Mouse (Mus musculus): ENCODE data around the gene Nuf2. TPM values are rescaled to one million over a fixed set of nuclear protein-coding genes. Genes with fewer than 3 reads are reported as not detected.
"Not testable (repeated sequence)": the region's sequence is repeated elsewhere in the genome, so short reads cannot be mapped to it uniquely, and the experiment has no call there.

Gene Nuf2
- polyA plus RNA-seq, 1 experiment from 2014 or later: 70.0 TPM

- Histone ChIP-seq H3K9me3 (no peaks in the 10 kb centered on the region), H3K9ac (replicated peaks) (no peak overlapping the region), H3K4me2 (no peak overlapping the region), H3K27ac (no peak overlapping the region), H3K36me3 (peaks cover 70% of the 10 kb centered on the region), H3K4me3 (replicated peaks) (no peak overlapping the region), H3K27me3 (no peaks in the 10 kb centered on the region), H3K4me1 (replicated peaks) (no peaks in the 10 kb centered on the region)
- no peak for ATAC-seq (ENCODE audit: insufficient number of reproducible peaks, insufficient read depth, low FRiP score, low TSS enrichment, low read depth)
- WGBS: 93% methylated on average over 11 of the region's 11 CpGs
Measured at GRCm38 (mm10) chr1:169519337-169519736, 11.9 kb downstream of the Nuf2 start.

- H3K36me3 ChIP-seq: peaks cover 69% of the 10 kb centered on the region
- not testable (repeated sequence) for ATAC-seq (ENCODE audit: insufficient number of reproducible peaks, insufficient read depth, low FRiP score, low TSS enrichment, low read depth); H3K9ac ChIP-seq (replicated peaks); H3K9me3 ChIP-seq; H3K27me3 ChIP-seq; H3K27ac ChIP-seq; H3K4me3 ChIP-seq (replicated peaks); H3K4me2 ChIP-seq; H3K4me1 ChIP-seq (replicated peaks)
- WGBS: 92% methylated on average over 7 of the region's 7 CpGs
Measured at GRCm38 (mm10) chr1:169517899-169518517, 13.3 kb downstream of the Nuf2 start.

- no peaks in the 10 kb centered on the region for H3K4me1 ChIP-seq (replicated peaks)
Measured at GRCm38 (mm10) chr1:169517376-169517892, 13.8 kb downstream of the Nuf2 start.

GRCm38 (mm10) chr1:169506354-169506753 is 24.9 kb downstream of the Nuf2 start:
- Histone ChIP-seq H3K27ac (no peak overlapping the region), H3K9me3 (no peaks in the 10 kb centered on the region), H3K4me1 (replicated peaks) (no peaks in the 10 kb centered on the region), H3K36me3 (peaks cover 87% of the 10 kb centered on the region), H3K9ac (replicated peaks) (no peak overlapping the region), H3K4me3 (replicated peaks) (no peak overlapping the region), H3K27me3 (no peaks in the 10 kb centered on the region), H3K4me2 (no peak overlapping the region)
- no peak for ATAC-seq (ENCODE audit: insufficient number of reproducible peaks, insufficient read depth, low FRiP score, low TSS enrichment, low read depth)
- WGBS: 91% methylated on average over 6 of the region's 6 CpGs

More at GRCm38 (mm10) chr1:169517376-169517892, 13.8 kb downstream of the Nuf2 start:
- Histone ChIP-seq H3K27ac (no peak overlapping the region), H3K4me2 (no peak overlapping the region), H3K4me3 (replicated peaks) (no peak overlapping the region), H3K9me3 (no peaks in the 10 kb centered on the region), H3K27me3 (no peaks in the 10 kb centered on the region), H3K9ac (replicated peaks) (no peak overlapping the region), H3K36me3 (peaks cover 67% of the 10 kb centered on the region)
- no peak for ATAC-seq (ENCODE audit: insufficient number of reproducible peaks, insufficient read depth, low FRiP score, low TSS enrichment, low read depth)
- WGBS: 92% methylated on average over 8 of the region's 8 CpGs

- Histone ChIP-seq H3K4me2 (no peak overlapping the region), H3K4me3 (replicated peaks) (no peak overlapping the region), H3K36me3 (peaks cover 91% of the 10 kb centered on the region), H3K4me1 (replicated peaks) (no peaks in the 10 kb centered on the region), H3K27ac (no peak overlapping the region), H3K9ac (replicated peaks) (no peak overlapping the region), H3K27me3 (no peaks in the 10 kb centered on the region), H3K9me3 (no peaks in the 10 kb centered on the region)
- WGBS: 88% methylated on average over 3 of the region's 3 CpGs
- no peak for ATAC-seq (ENCODE audit: insufficient number of reproducible peaks, insufficient read depth, low FRiP score, low TSS enrichment, low read depth)
Measured at GRCm38 (mm10) chr1:169502876-169503275, 28.4 kb downstream of the Nuf2 start.

GRCm38 (mm10) chr1:169495621-169496020 is 35.6 kb downstream of the Nuf2 start:
- 75% methylated on average over 8 of the region's 8 CpGs for WGBS
- no peak for ATAC-seq (ENCODE audit: insufficient number of reproducible peaks, insufficient read depth, low FRiP score, low TSS enrichment, low read depth)
- peaks cover 38% of the 10 kb centered on the region for H3K36me3 ChIP-seq

GRCm38 (mm10) chr1:169491561-169491960 is 39.7 kb downstream of the Nuf2 start:
- no peaks in the 10 kb centered on the region for H3K9me3 ChIP-seq
- H3K27ac ChIP-seq: no peak overlapping the region
- peaks cover 2% of the 10 kb centered on the region; the same call in 1 of the 2 replicates for H3K36me3 ChIP-seq
- WGBS: 74% methylated on average over 1 of the region's 1 CpGs
- ATAC-seq (ENCODE audit: insufficient number of reproducible peaks, insufficient read depth, low FRiP score, low TSS enrichment, low read depth): no peak
- no peak overlapping the region for H3K9ac ChIP-seq (replicated peaks)
- H3K27me3 ChIP-seq: no peaks in the 10 kb centered on the region
- no peak overlapping the region for H3K4me3 ChIP-seq (replicated peaks)
- no peaks in the 10 kb centered on the region for H3K4me1 ChIP-seq (replicated peaks)
- H3K4me2 ChIP-seq: no peak overlapping the region

More at GRCm38 (mm10) chr1:169495621-169496020, 35.6 kb downstream of the Nuf2 start:
- Histone ChIP-seq H3K9me3 (no peaks in the 10 kb centered on the region), H3K4me2 (no peak overlapping the region), H3K9ac (replicated peaks) (no peak overlapping the region), H3K4me1 (replicated peaks) (no peaks in the 10 kb centered on the region), H3K27me3 (no peaks in the 10 kb centered on the region), H3K27ac (no peak overlapping the region), H3K4me3 (replicated peaks) (no peak overlapping the region)

- Histone ChIP-seq H3K36me3 (no peaks in the 10 kb centered on the region), H3K27ac (no peak overlapping the region), H3K4me1 (replicated peaks) (peaks cover 8% of the 10 kb centered on the region; the same call in 1 of the 2 replicates), H3K27me3 (no peaks in the 10 kb centered on the region), H3K4me2 (no peak overlapping the region), H3K4me3 (replicated peaks) (no peak overlapping the region), H3K9ac (replicated peaks) (no peak overlapping the region), H3K9me3 (no peaks in the 10 kb centered on the region)
- 68% methylated on average over 6 of the region's 6 CpGs for WGBS
- no peak for ATAC-seq (ENCODE audit: insufficient number of reproducible peaks, insufficient read depth, low FRiP score, low TSS enrichment, low read depth)
Measured at GRCm38 (mm10) chr1:169485408-169485885, 45.8 kb downstream of the Nuf2 start.

GRCm38 (mm10) chr1:169484565-169484964 is 46.7 kb downstream of the Nuf2 start:
- Histone ChIP-seq H3K4me2 (no peak overlapping the region), H3K27me3 (no peaks in the 10 kb centered on the region), H3K27ac (no peak overlapping the region), H3K36me3 (no peaks in the 10 kb centered on the region), H3K4me1 (replicated peaks) (peaks cover 8% of the 10 kb centered on the region; the same call in 1 of the 2 replicates), H3K9ac (replicated peaks) (no peak overlapping the region), H3K9me3 (no peaks in the 10 kb centered on the region), H3K4me3 (replicated peaks) (no peak overlapping the region)
- WGBS: 70% methylated on average over 4 of the region's 4 CpGs
- no peak for ATAC-seq (ENCODE audit: insufficient number of reproducible peaks, insufficient read depth, low FRiP score, low TSS enrichment, low read depth)

GRCm38 (mm10) chr1:169482596-169483335 is 48.5 kb downstream of the Nuf2 start:
- H3K27ac ChIP-seq: no peak overlapping the region
- no peaks in the 10 kb centered on the region for H3K9me3 ChIP-seq

GRCm38 (mm10) chr1:169471185-169471584 is 60.1 kb downstream of the Nuf2 start:
- Histone ChIP-seq H3K36me3 (no peaks in the 10 kb centered on the region), H3K9me3 (no peaks in the 10 kb centered on the region), H3K27ac (no peak overlapping the region), H3K9ac (replicated peaks) (no peak overlapping the region), H3K4me3 (replicated peaks) (no peak overlapping the region), H3K4me2 (no peak overlapping the region), H3K4me1 (replicated peaks) (no peaks in the 10 kb centered on the region), H3K27me3 (no peaks in the 10 kb centered on the region)
- no peak for ATAC-seq (ENCODE audit: insufficient number of reproducible peaks, insufficient read depth, low FRiP score, low TSS enrichment, low read depth)
- 84% methylated on average over 3 of the region's 3 CpGs for whole genome bisulfite sequencing

More at GRCm38 (mm10) chr1:169482596-169483335, 48.5 kb downstream of the Nuf2 start:
- peaks cover 8% of the 10 kb centered on the region; the same call in 1 of the 2 replicates for H3K4me1 ChIP-seq (replicated peaks)
- no peak overlapping the region for H3K4me2 ChIP-seq
- ATAC-seq (ENCODE audit: insufficient number of reproducible peaks, insufficient read depth, low FRiP score, low TSS enrichment, low read depth): no peak
- WGBS: 94% methylated on average over 6 of the region's 6 CpGs
- no peaks in the 10 kb centered on the region for H3K36me3 ChIP-seq
- H3K27me3 ChIP-seq: no peaks in the 10 kb centered on the region
- no peak overlapping the region for H3K9ac ChIP-seq (replicated peaks)
- no peak overlapping the region for H3K4me3 ChIP-seq (replicated peaks)
